In genomic region chr8:120190107-120190809, GRCm38 (mm10) we compare ENCODE assay signal across 9 mouse cellular contexts. TPM values are rescaled to one million over a fixed set of nuclear protein-coding genes. Genes with fewer than 3 reads are reported as not detected.
A peak's percentile ranks its signal among the peaks of the same experiment; 100 is the strongest.
DNase-seq lines count a peak whose midpoint lies in the region; ATAC-seq and TF ChIP-seq lines count a peak whose summit lies in the region.
"Had no signal": no experiment of that assay in that cellular context is flagged by ENCODE, and none has a peak within 500 bp of the region (broad histone marks: within the 10 kb centered on the region; RNA-seq: fewer than 3 reads in every experiment).

No protein-coding gene starts in this region.

- TF ChIP-seq CTCF in cerebellum, adult 2 months (IDR thresholded peaks at IDR 0.05; ENCODE audit: borderline replicate concordance, insufficient read depth, low read depth, low read length) = no peak

- H3K4me2 ChIP-seq in hindbrain, embryonic 11.5 days (replicated peaks; ENCODE audit: low read depth, low read length) = no peak overlapping the region
- no peak overlapping the region for H3K4me2 ChIP-seq in limb, embryonic 14.5 days (replicated peaks; ENCODE audit: low read depth, low read length, severe bottlenecking)

- no peaks in the 10 kb centered on the region for H3K27me3 ChIP-seq in cerebellum, adult 2 months (ENCODE audit: control insufficient read depth, insufficient read depth, low read length)
- peaks cover 14% of the 10 kb centered on the region; the same call in 1 of the 2 replicates for H3K27me3 ChIP-seq in hindbrain, embryonic 10.5 days (ENCODE audit: insufficient read depth, poor library complexity, severe bottlenecking)
- H3K27me3 ChIP-seq in hindbrain, embryonic 11.5 days (ENCODE audit: control insufficient read depth, insufficient read depth, low read length) = no peaks in the 10 kb centered on the region
- H3K27me3 ChIP-seq in limb, embryonic 14.5 days (ENCODE audit: control insufficient read depth, insufficient read depth, low read length) = no peaks in the 10 kb centered on the region

- H3K9me3 ChIP-seq in hindbrain, embryonic 10.5 days = no peaks in the 10 kb centered on the region
- no peaks in the 10 kb centered on the region for H3K9me3 ChIP-seq in hindbrain, embryonic 11.5 days (ENCODE audit: control insufficient read depth, low read length)
- H3K9me3 ChIP-seq in limb, embryonic 14.5 days (ENCODE audit: control insufficient read depth, low read length) = no peaks in the 10 kb centered on the region

- no peaks in the 10 kb centered on the region for H3K36me3 ChIP-seq in hindbrain, embryonic 10.5 days
- H3K36me3 ChIP-seq in hindbrain, embryonic 11.5 days (ENCODE audit: control insufficient read depth, insufficient read depth, low read length) = no peaks in the 10 kb centered on the region
- no peaks in the 10 kb centered on the region for H3K36me3 ChIP-seq in limb, embryonic 14.5 days (ENCODE audit: control insufficient read depth, insufficient read depth, low read length)

- ATAC-seq in cerebellum, adult (ENCODE audit: insufficient number of reproducible peaks, low FRiP score, low TSS enrichment) = no peak
- no peak for ATAC-seq in hindbrain, embryonic 11.5 days (ENCODE audit: low FRiP score)
- ATAC-seq in limb, embryonic 14.5 days (ENCODE audit: low FRiP score, low read depth) = no peak

- 46% methylated on average over 17 of the region's 17 CpGs for WGBS in cerebellum, adult 2 months
- WGBS in hindbrain, embryonic 10.5 days = 84% methylated on average over 17 of the region's 17 CpGs
- WGBS in hindbrain, embryonic 11.5 days = 79% methylated on average over 17 of the region's 17 CpGs
- WGBS in limb, embryonic 14.5 days = 77% methylated on average over 17 of the region's 17 CpGs

- peak overlapping the region; percentile 78 for H3K27ac ChIP-seq in cerebellum, adult 2 months (ENCODE audit: insufficient read depth, low read length)
- peak overlapping the region; percentile 79; the same call in 1 of the 2 replicates for H3K27ac ChIP-seq in hindbrain, embryonic 10.5 days
- no peak overlapping the region; the same call in 1 of the 2 replicates for H3K27ac ChIP-seq in hindbrain, embryonic 11.5 days (ENCODE audit: low read depth, low read length)
- H3K27ac ChIP-seq in limb, embryonic 14.5 days (replicated peaks; ENCODE audit: low read depth, low read length) = peak overlapping the region; percentile 79

- DNase-seq in cerebellum, adult 2 months = peak; percentile 35 to 48
- DNase-seq in hindbrain, embryonic 10.5 days (ENCODE audit: low spot score) = no peak
- DNase-seq in hindbrain, embryonic 11.5 days (ENCODE audit: low spot score) = no peak
- DNase-seq in 3T3-L1 (ENCODE audit: low read depth, low spot score) = peak; percentile 27
- no peak for DNase-seq in limb, embryonic 14.5 days (ENCODE audit: low spot score)
- DNase-seq in urinary bladder, postnatal 10 days (ENCODE audit: low spot score) = no peak
- DNase-seq in urinary bladder, adult 2 months (ENCODE audit: low spot score) = no peak

- H3K4me1 ChIP-seq in cerebellum, adult 2 months (ENCODE audit: control insufficient read depth, insufficient read depth, low read length) = peaks cover 22% of the 10 kb centered on the region; the same call in 1 of the 2 replicates
- H3K4me1 ChIP-seq in hindbrain, embryonic 10.5 days (replicated peaks) = peaks cover 45% of the 10 kb centered on the region
- H3K4me1 ChIP-seq in hindbrain, embryonic 11.5 days (replicated peaks; ENCODE audit: control insufficient read depth, insufficient read depth, low read length) = peaks cover 18% of the 10 kb centered on the region
- peaks cover 37% of the 10 kb centered on the region for H3K4me1 ChIP-seq in limb, embryonic 14.5 days (ENCODE audit: control insufficient read depth, insufficient read depth, low read length)

- peak; percentile 61; the same call in 1 of the 2 replicates for TF ChIP-seq POLR2A in cerebellum, adult 2 months (IDR thresholded peaks at IDR 0.05; ENCODE audit: borderline replicate concordance, insufficient read depth, low read length)
- no peak for TF ChIP-seq POLR2A in limb, embryonic 14.5 days (IDR thresholded peaks at IDR 0.05; ENCODE audit: borderline replicate concordance, extremely low read depth, insufficient read depth, insufficient read length)

- H3K9ac ChIP-seq in hindbrain, embryonic 11.5 days (ENCODE audit: low read depth, low read length) = no peak overlapping the region
- no peak overlapping the region for H3K9ac ChIP-seq in limb, embryonic 14.5 days (ENCODE audit: low read depth, low read length, severe bottlenecking)

- H3K4me3 ChIP-seq in cerebellum, adult 2 months (replicated peaks; ENCODE audit: insufficient read depth, low read depth, low read length) = peak overlapping the region; percentile 33
- no peak overlapping the region for H3K4me3 ChIP-seq in hindbrain, embryonic 10.5 days
- H3K4me3 ChIP-seq in hindbrain, embryonic 11.5 days (ENCODE audit: low read depth, low read length) = no peak overlapping the region
- no peak overlapping the region for H3K4me3 ChIP-seq in limb, embryonic 14.5 days (replicated peaks; ENCODE audit: low read length)

RNA-seq across cellular contexts. Expression of gene Fam92b, which starts 13.0 kb away (rescaled TPM):
- 1.8 and 3.3 TPM in 2 replicates for polyA plus RNA-seq in cerebellum, adult 2 months (2012; rRNA removed)
- 0.95 and 4.1 TPM in 2 replicates for polyA plus RNA-seq in hindbrain, embryonic 10.5 days (2016; fragmentation: Nextera tagmentation; extraction: Ambion mirVana)
- 2.1 and 2.7 TPM in 2 replicates for polyA plus RNA-seq in hindbrain, embryonic 11.5 days (2014; fragmentation: Nextera tagmentation; extraction: Ambion mirVana)
- not detected in 2 replicates for polyA plus RNA-seq in limb, embryonic 14.5 days (2012; rRNA removed)
- polyA plus RNA-seq in limb, embryonic 14.5 days (2014; fragmentation: Nextera tagmentation; extraction: Ambion mirVana) = not detected in 2 replicates
- polyA plus RNA-seq in urinary bladder, adult 2 months (2012; rRNA removed) = not detected in 2 replicates
- polyA plus RNA-seq: spleen, adult 2 months had no signal

RNA-seq across cellular contexts. Expression of gene Gse1, which starts 38.0 kb away (rescaled TPM):
- 52.4 and 58.4 TPM in 2 replicates for polyA plus RNA-seq in cerebellum, adult 2 months (2012; rRNA removed)
- 14.3 and 22.9 TPM in 2 replicates for polyA plus RNA-seq in hindbrain, embryonic 10.5 days (2016; fragmentation: Nextera tagmentation; extraction: Ambion mirVana)
- 16.5 and 17.8 TPM in 2 replicates for polyA plus RNA-seq in hindbrain, embryonic 11.5 days (2014; fragmentation: Nextera tagmentation; extraction: Ambion mirVana)
- 32.6 and 43.9 TPM in 2 replicates for polyA plus RNA-seq in limb, embryonic 14.5 days (2012; rRNA removed)
- polyA plus RNA-seq in limb, embryonic 14.5 days (2014; fragmentation: Nextera tagmentation; extraction: Ambion mirVana) = 10.2 and 10.3 TPM in 2 replicates
- polyA plus RNA-seq in urinary bladder, adult 2 months (2012; rRNA removed) = 27.5 and 30.2 TPM in 2 replicates

Comparison
In these comparisons a context has a peak if more than half of its experiments do, and no peak if none do; other contexts are left out.
1. DNase-seq: peak in cerebellum, adult 2 months (2 of 2) and 3T3-L1 (single experiment); none in hindbrain, embryonic 10.5 days (single experiment), hindbrain, embryonic 11.5 days (single experiment), limb, embryonic 14.5 days (single experiment), urinary bladder, postnatal 10 days (single experiment) and urinary bladder, adult 2 months (single experiment).